ENCODE assay signal across 17 mouse cellular contexts in the genomic region with DNA sequence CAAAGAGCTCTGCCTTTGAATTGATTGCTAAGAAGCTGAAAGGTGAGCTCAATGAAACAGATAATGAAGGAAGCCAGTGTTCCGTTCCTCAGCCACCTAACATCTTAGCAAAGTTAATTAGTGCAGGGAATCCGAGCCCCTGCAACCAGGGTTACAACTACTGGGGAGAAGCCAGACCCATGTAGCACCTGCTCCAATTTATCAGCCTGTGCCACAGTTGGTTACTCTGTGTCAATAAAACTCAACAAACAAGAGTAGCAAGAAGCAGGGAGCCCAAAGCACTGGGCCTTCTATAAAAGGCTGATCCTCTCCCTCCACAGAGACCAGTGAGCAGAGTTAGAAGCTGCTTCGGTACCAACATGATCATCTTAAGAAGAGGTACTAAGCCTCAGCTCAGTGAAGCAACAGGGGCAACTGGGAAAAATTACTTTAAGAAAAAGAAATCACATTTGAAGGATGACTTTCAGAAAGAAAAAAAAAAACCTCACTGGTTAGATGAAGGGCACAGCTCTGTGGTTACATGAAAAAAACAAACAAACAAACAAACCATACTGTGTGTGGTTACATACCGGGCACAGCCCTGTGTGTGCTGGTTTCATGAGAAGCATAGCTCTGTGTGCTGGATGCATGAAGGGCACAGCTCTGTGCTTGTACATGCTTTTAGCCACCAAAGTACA. TPM values are rescaled to one million over a fixed set of nuclear protein-coding genes. Genes with fewer than 3 reads are reported as not detected.
DNase-seq lines count a peak whose midpoint lies in the region; ATAC-seq and TF ChIP-seq lines count a peak whose summit lies in the region.
"Had no signal": no experiment of that assay in that cellular context is flagged by ENCODE, and none has a peak within 500 bp of the region (broad histone marks: within the 10 kb centered on the region; RNA-seq: fewer than 3 reads in every experiment).

No protein-coding gene starts in this region.

- intact Hi-C loops in gastrocnemius, adult 2 months (cut with DNase I), result loop anchor here (5.0 kb wide), 1 partner anchor 41 kb away; no protein-coding TSS in a partner anchor

- H3K79me2 ChIP-seq in C2C12 (ENCODE audit: control insufficient read depth, insufficient read depth), result no peaks in the 10 kb centered on the region

- peak; percentile 62 for DNase-seq in gastrocnemius, adult 2 months
- no peak for DNase-seq in gastrocnemius, postnatal 25 days
- DNase-seq in lung, postnatal 36 days, result no peak
- DNase-seq in layer of hippocampus, postnatal 14 days (ENCODE audit: low spot score in 2 of 2), result no peak
- DNase-seq: adrenal gland, postnatal 25 days; cerebellum, postnatal 25 days; thymus, postnatal 25 days had no signal

- peak overlapping the region; percentile 35 for H3K4me3 ChIP-seq in gastrocnemius, adult 2 months
- H3K4me3 ChIP-seq in hindbrain, embryonic 15.5 days, result no peak overlapping the region
- no peak overlapping the region for H3K4me3 ChIP-seq in hindbrain, embryonic 12.5 days
- no peak overlapping the region for H3K4me3 ChIP-seq in C2C12 (ENCODE audit: insufficient read depth, poor library complexity, severe bottlenecking)
- no peak overlapping the region for H3K4me3 ChIP-seq in embryonic facial prominence, embryonic 15.5 days (replicated peaks)
- H3K4me3 ChIP-seq: intestine, embryonic 15.5 days; left cerebral cortex, adult 2 months; lung, embryonic 15.5 days; megakaryocyte, embryonic 14.5 days had no signal

- no peak overlapping the region for H3K9ac ChIP-seq in hindbrain, embryonic 15.5 days
- H3K9ac ChIP-seq in hindbrain, embryonic 12.5 days, result no peak overlapping the region
- no peak overlapping the region for H3K9ac ChIP-seq in embryonic facial prominence, embryonic 15.5 days
- H3K9ac ChIP-seq: intestine, embryonic 15.5 days; lung, embryonic 15.5 days had no signal

- TF ChIP-seq CTCF in gastrocnemius, adult 2 months (IDR thresholded peaks at IDR 0.05), result no peak
- no peak for TF ChIP-seq CTCF in C2C12 (IDR thresholded peaks at IDR 0.05; ENCODE audit: control insufficient read depth, insufficient read depth, insufficient read length)

- H3ac ChIP-seq in C2C12 (ENCODE audit: control insufficient read depth, insufficient read length, low read depth), result no peak overlapping the region

- H3K27ac ChIP-seq in gastrocnemius, adult 2 months, result peak overlapping the region; percentile 83
- H3K27ac ChIP-seq in hindbrain, embryonic 15.5 days (replicated peaks), result no peak overlapping the region
- no peak overlapping the region for H3K27ac ChIP-seq in hindbrain, embryonic 12.5 days
- peak overlapping the region; percentile 59; the same call in 1 of the 2 replicates for H3K27ac ChIP-seq in embryonic facial prominence, embryonic 15.5 days (replicated peaks)
- H3K27ac ChIP-seq: intestine, embryonic 15.5 days; left cerebral cortex, adult 2 months; lung, embryonic 15.5 days had no signal

- H3K4me2 ChIP-seq in hindbrain, embryonic 15.5 days, result no peak overlapping the region
- H3K4me2 ChIP-seq in hindbrain, embryonic 12.5 days (replicated peaks), result no peak overlapping the region
- H3K4me2 ChIP-seq in embryonic facial prominence, embryonic 15.5 days (replicated peaks), result no peak overlapping the region
- H3K4me2 ChIP-seq: heart, embryonic 11.5 days; intestine, embryonic 15.5 days; liver, embryonic 11.5 days; lung, embryonic 15.5 days had no signal

- peaks cover 16% of the 10 kb centered on the region for H3K4me1 ChIP-seq in hindbrain, embryonic 15.5 days (replicated peaks)
- peaks cover 15% of the 10 kb centered on the region for H3K4me1 ChIP-seq in hindbrain, embryonic 12.5 days
- H3K4me1 ChIP-seq in embryonic facial prominence, embryonic 15.5 days, result peaks cover 27% of the 10 kb centered on the region
- H3K4me1 ChIP-seq: intestine, embryonic 15.5 days had no signal

- peak; percentile 56; the same call in 1 of the 2 replicates for ATAC-seq in hindbrain, embryonic 15.5 days (ENCODE audit: low FRiP score, low read depth)
- no peak for ATAC-seq in hindbrain, embryonic 12.5 days (ENCODE audit: low FRiP score)
- ATAC-seq in embryonic facial prominence, embryonic 15.5 days (ENCODE audit: insufficient number of reproducible peaks, low FRiP score, low TSS enrichment, low read depth), result no peak
- ATAC-seq: intestine, embryonic 15.5 days had no signal

- H3K27me3 ChIP-seq in hindbrain, embryonic 15.5 days, result no peaks in the 10 kb centered on the region
- no peaks in the 10 kb centered on the region for H3K27me3 ChIP-seq in hindbrain, embryonic 12.5 days
- H3K27me3 ChIP-seq in C2C12 (ENCODE audit: control insufficient read depth, insufficient read depth, insufficient read length), result no peaks in the 10 kb centered on the region
- no peaks in the 10 kb centered on the region for H3K27me3 ChIP-seq in embryonic facial prominence, embryonic 15.5 days
- H3K27me3 ChIP-seq: intestine, embryonic 15.5 days; lung, embryonic 15.5 days; megakaryocyte, embryonic 14.5 days had no signal

- H3K79me3 ChIP-seq in C2C12 (ENCODE audit: low read depth), result no peaks in the 10 kb centered on the region

- no peaks in the 10 kb centered on the region for H3K9me3 ChIP-seq in hindbrain, embryonic 15.5 days
- H3K9me3 ChIP-seq in hindbrain, embryonic 12.5 days (replicated peaks), result no peaks in the 10 kb centered on the region
- H3K9me3 ChIP-seq in embryonic facial prominence, embryonic 15.5 days (replicated peaks), result no peaks in the 10 kb centered on the region
- H3K9me3 ChIP-seq: intestine, embryonic 15.5 days; lung, embryonic 15.5 days; megakaryocyte, embryonic 14.5 days had no signal

- H3K36me3 ChIP-seq in hindbrain, embryonic 15.5 days, result no peaks in the 10 kb centered on the region
- no peaks in the 10 kb centered on the region for H3K36me3 ChIP-seq in hindbrain, embryonic 12.5 days
- H3K36me3 ChIP-seq in C2C12 (ENCODE audit: control insufficient read depth, insufficient read depth), result no peaks in the 10 kb centered on the region
- H3K36me3 ChIP-seq in embryonic facial prominence, embryonic 15.5 days, result no peaks in the 10 kb centered on the region; the same call in 1 of the 2 replicates
- H3K36me3 ChIP-seq: intestine, embryonic 15.5 days; lung, embryonic 15.5 days had no signal

- 42% methylated on average over 4 of the region's 4 CpGs for WGBS in hindbrain, embryonic 15.5 days
- 52% methylated on average over 4 of the region's 4 CpGs for WGBS in hindbrain, embryonic 12.5 days
- WGBS in embryonic facial prominence, embryonic 15.5 days, result 42% methylated on average over 4 of the region's 4 CpGs

TF ChIP-seq in C2C12, 6 proteins besides CTCF, POLR2A, EP300 and RAD21:
- TF ChIP-seq USF1 (IDR thresholded peaks at IDR 0.05; ENCODE audit: low read depth), result no peak
- no peak for TF ChIP-seq MYOG (IDR thresholded peaks at IDR 0.05; ENCODE audit: control insufficient read depth, extremely low read depth, insufficient read length)
- no peak for TF ChIP-seq CEBPB (IDR thresholded peaks at IDR 0.05; ENCODE audit: low read depth)
- TF ChIP-seq MYOD1 (IDR thresholded peaks at IDR 0.05; ENCODE audit: control insufficient read depth, insufficient read length, low read depth), result peak; percentile 61
- no peak for TF ChIP-seq FOSL1 (IDR thresholded peaks at IDR 0.05; ENCODE audit: insufficient read depth, low read length, poor library complexity, severe bottlenecking)
TF ChIP-seq in C2C12: peak in this region for 1.

RNA-seq across cellular contexts. Expression of gene Lrrc28, which starts 36.6 kb away (rescaled TPM):
- total RNA-seq in gastrocnemius, adult 2 months (2021), result 10 to 100 TPM; 21.3 to 23.6 TPM
- 10 to 100 TPM; 19.2 to 25.1 TPM for total RNA-seq in gastrocnemius, postnatal 25 days (2021)
- 21.6 and 23.1 TPM in 2 replicates for polyA plus RNA-seq in hindbrain, embryonic 15.5 days (2015; fragmentation: Nextera tagmentation; extraction: Ambion mirVana)
- 31.3 and 33.8 TPM in 2 replicates for polyA plus RNA-seq in hindbrain, embryonic 12.5 days (2016; fragmentation: Nextera tagmentation; extraction: Ambion mirVana)
- 9.1 TPM for polyA plus RNA-seq in C2C12 (2012; fragmentation: generic; extraction: Trizol)
- 20.6 and 22.4 TPM in 2 replicates for polyA plus RNA-seq in embryonic facial prominence, embryonic 15.5 days (2015; fragmentation: Nextera tagmentation; extraction: Ambion mirVana)
- 10 to 100 TPM; 38.7 to 38.9 TPM for total RNA-seq in layer of hippocampus, postnatal 14 days (2021)

RNA-seq across cellular contexts. Expression of gene Ttc23, which starts 38.7 kb away (rescaled TPM):
- total RNA-seq in gastrocnemius, adult 2 months (2021), result 10 to 100 TPM; 23.3 to 25.3 TPM
- 10 to 100 TPM; 17.1 to 21.7 TPM for total RNA-seq in gastrocnemius, postnatal 25 days (2021)
- polyA plus RNA-seq in hindbrain, embryonic 15.5 days (2015; fragmentation: Nextera tagmentation; extraction: Ambion mirVana), result 7.9 and 9.2 TPM in 2 replicates
- 31.6 and 33.1 TPM in 2 replicates for polyA plus RNA-seq in hindbrain, embryonic 12.5 days (2016; fragmentation: Nextera tagmentation; extraction: Ambion mirVana)
- polyA plus RNA-seq in C2C12 (2012; fragmentation: generic; extraction: Trizol), result 7.2 TPM
- polyA plus RNA-seq in embryonic facial prominence, embryonic 15.5 days (2015; fragmentation: Nextera tagmentation; extraction: Ambion mirVana), result 29.6 and 29.8 TPM in 2 replicates
- total RNA-seq in layer of hippocampus, postnatal 14 days (2021), result 1 to 10 TPM; 8.3 to 9.7 TPM

Comparison
In these comparisons a context has a peak if more than half of its experiments do, and no peak if none do; other contexts are left out.
1. H3K27ac ChIP-seq: peak in gastrocnemius, adult 2 months (single experiment) and embryonic facial prominence, embryonic 15.5 days (single experiment); none in hindbrain, embryonic 15.5 days (single experiment) and hindbrain, embryonic 12.5 days (single experiment).